Mouse (Mus musculus) c-Kit-positive CD71-positive TER-119-negative erythroid progenitor cells, embryonic 14.5 days (primary cell): ENCODE data around the gene Ssh3.

Source experiments
- DNase-seq: peaks from one replicate; pipeline ENCODE4 v3.0.0-alpha.2; 2013; ENCODE audit warnings: low read depth

The Ssh3 gene

DNA sequence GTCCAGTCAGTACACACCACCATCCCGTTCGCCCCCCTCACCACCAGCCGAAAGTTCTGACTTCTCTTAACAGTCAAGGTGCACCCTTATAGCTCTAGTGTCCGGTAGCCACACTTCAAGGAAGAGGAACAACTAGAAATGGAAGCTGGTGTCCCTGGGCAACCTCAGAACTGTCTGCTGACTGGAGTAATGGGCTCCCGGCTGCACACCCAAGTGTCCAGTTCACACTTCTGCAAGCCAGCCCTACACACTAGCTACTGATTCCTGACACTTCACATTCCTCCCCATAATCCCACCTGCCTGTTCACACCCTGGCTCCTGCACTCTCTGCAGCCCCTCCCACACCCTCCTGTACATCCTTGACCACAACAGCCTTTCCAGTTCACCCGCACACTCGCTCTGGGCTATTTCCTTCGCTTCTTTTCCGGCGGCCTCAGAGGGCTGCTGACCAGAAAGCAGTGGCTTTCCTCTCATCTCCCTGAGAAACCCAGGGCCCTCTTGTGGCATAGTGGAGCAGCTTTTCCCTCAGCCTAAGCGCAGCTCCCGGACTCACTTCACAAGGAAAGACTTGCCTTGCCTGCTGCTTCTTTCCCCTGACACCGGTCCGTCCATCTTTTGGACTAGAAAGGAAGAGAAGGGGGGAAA is 52.8 kb downstream of the Ssh3 start:
- DNase-seq: no peak

DNA sequence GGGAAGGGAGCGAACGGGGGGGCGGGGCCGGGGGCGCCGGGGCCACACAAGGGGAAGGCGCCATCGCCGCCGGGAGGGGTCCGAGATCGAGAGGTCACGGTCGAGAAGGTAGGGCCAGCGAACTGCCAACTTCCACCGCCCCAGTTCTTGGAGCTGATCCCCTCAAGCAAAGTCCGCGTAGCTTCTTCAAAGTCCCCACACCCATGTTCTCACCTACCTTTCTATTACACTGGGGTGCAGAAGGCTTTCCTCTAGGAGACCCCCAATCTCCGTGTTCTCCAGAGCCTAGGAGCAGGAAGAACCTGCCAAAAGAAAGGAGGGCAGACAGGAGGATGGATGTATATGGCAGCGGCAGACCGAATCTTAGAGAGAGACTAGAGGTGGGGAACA is 53.5 kb downstream of the Ssh3 start:
- DNase-seq: no peak

- DNase-seq: no peak
Observed at GRCm38 (mm10) chr19:4214771-4215450, 54.1 kb downstream of the Ssh3 start.

DNA sequence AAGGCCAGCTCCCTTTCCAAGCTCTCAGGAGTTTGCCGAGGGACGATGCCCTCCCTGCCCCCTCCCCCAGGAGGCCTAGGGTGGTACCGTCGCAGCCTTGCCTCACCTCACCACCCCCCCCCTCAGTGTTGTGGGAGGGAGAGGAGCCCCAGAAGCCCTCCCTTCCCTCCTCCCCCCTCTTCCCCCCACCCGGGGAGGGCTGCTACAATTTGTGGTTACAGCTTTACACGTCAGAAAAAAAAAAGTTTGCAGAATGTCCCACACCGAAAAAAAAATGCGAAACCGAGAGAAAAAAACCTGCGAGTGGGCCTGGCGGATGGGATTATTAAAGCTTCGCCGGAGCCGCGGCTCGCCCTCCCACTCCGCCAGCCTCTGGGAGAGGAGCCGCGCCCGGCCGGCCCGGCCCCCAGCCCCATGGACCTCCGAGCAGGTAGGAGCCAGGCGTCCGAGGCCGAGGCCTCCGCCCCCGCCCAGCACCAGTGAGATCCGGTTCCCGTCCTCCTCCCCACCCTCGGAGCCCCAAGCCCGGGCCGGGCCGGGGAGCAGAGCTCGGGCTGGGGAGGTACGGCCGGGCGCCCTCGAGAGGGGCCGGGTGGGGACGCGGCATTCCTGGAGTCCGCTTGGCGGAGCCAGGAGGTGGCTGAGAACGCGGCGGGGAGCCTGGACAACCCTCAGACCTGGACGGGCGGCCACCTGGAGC is 54.8 kb downstream of the Ssh3 start, which contains the start of the genes Clcf1 and AC109138.7:
Gene Clcf1 (plus strand): TSS at position 168 of the 700 bp plus-strand sequence.
Gene AC109138.7 (plus strand): TSS at position 287 of the 700 bp plus-strand sequence.
- no peak for DNase-seq

DNA sequence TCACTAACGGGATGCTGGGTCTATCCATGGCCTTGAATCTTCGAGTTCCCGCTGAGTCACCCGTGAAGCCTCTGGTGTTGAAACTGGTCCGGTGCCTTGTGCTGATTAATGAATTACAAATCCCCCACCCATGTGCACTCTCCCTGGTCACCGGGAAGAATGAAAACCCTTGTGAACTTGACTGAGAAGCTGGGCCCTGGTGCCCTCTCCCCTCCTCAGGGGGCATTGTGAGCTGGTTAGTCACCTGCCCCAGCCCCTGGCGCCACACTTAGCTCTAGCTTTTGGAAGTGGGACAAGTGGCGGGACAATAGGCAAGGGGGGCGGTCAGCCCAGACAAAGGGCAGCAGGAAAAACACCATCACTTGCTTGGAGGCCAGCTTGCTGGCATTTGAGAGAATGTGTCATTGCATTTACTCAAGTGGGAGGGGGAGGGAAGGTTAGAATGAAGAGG is 55.4 kb downstream of the Ssh3 start:
- no peak for DNase-seq

DNA sequence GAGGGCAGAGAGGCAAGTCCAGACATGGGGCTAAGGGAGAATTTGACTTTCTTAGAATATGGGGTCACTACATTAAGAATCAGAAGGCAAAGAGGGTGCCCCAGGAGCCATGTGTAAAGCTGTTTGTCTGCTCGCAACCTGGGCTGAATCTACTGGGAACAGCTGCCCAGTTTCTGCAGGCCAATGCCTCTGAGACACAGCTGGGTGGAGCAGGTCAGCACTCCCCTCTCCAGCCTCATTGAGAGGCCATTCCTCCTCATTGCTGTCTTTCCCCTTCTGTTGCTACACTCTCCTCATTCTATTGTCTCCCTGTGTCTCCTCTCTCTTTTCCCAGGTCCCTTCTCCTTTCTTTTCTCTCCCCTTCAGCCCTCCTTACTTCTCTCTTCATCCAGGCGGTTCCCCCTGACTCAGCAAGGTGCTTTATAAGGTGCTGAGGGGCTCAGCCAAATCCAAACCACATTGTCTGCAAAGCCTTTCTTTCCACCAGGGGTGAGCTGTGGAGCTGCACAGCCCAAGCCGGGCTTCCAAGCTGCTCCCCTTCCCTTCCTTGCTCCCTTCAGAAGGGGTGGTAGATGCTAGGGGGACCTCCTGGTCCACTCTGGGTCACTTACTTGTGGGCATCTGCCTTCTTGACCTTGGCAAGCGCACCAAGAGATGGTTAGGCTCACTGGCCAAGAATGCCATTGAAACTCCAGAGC is 56.9 kb downstream of the Ssh3 start:
- no peak for DNase-seq
